Mouse (Mus musculus): Measurements from ENCODE around the gene Dync1i1.

Gene Dync1i1

GRCm38 (mm10) chr6:6053946-6054345 lies 328.5 kb downstream of the Dync1i1 start:
- no peak for DNase-seq (ENCODE audit: low read depth, low spot score)

- DNase-seq (ENCODE audit: low read depth, low spot score): peak; percentile 50
These were observed 333.1 kb downstream of the Dync1i1 start for GRCm38 (mm10) chr6:6058548-6058947.

GRCm38 (mm10) chr6:6067201-6067600 lies 341.8 kb downstream of the Dync1i1 start:
- no peak for DNase-seq (ENCODE audit: low read depth, low spot score)

GRCm38 (mm10) chr6:6070015-6070414 lies 344.6 kb downstream of the Dync1i1 start:
- peak; percentile 77 for DNase-seq (ENCODE audit: low read depth, low spot score)

- no peak for DNase-seq (ENCODE audit: low read depth, low spot score)
These were observed 345.6 kb downstream of the Dync1i1 start for GRCm38 (mm10) chr6:6071038-6071437.

- no peak for DNase-seq (ENCODE audit: low read depth, low spot score)
These were observed 350.6 kb downstream of the Dync1i1 start for GRCm38 (mm10) chr6:6075940-6076447.

- no peak for DNase-seq (ENCODE audit: low read depth, low spot score)
These were observed 351.8 kb downstream of the Dync1i1 start for GRCm38 (mm10) chr6:6077234-6077633.

All from R1 (cell line).